Mouse (Mus musculus) liver, adult 10 weeks (tissue): ENCODE measurements around the gene Gm8362. TPM values are rescaled to one million over a fixed set of nuclear protein-coding genes. Genes with fewer than 3 reads are reported as not detected.

Experiments
- polyA plus RNA-seq: library from polyadenylated mRNA; stranded (reverse); fragments of 350-450 nt; fragmentation: Illumina TruSeq; extraction: RNeasy Lipid Tissue Mini Kit (QIAGEN cat#74804); gene quantifications from one replicate; pipeline ENCODE4 v1.2.3, GENCODE M21; 2014; ENCODE audit warnings: low read depth, low replicate concordance

The Gm8362 gene
- polyA plus RNA-seq, result not detected

DNA sequence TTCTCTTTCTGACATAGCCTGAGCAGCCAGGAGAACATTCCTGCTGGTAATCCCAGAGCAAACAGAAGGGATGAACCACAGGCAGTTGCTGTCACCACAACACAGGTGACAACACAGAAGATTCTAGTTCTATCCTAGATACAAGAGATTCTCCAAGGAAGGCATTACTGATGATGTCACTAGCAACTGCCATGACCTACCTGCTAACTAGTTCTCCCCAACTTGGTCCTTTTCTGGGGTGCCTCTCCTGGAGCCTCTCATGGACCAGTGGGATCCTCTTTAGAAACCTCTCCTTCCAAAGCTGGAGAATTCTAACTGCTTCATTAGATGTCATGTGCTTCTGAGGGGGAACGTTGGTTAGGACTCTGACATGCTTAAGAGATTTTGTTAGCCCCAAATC lies at the start of gene Gm8362:
Gm8362 (minus strand) TSS at position 101 of the 400 bp plus-strand sequence.

GRCm38 (mm10) chr14:6742232-6742631 lies 32.0 kb downstream of the Gm8362 start, which contains the start of gene Gm3636:
Gm3636 (minus strand) TSS chr14:6742332.

GRCm38 (mm10) chr14:6720151-6720550 lies 54.1 kb downstream of the Gm8362 start, which contains the start of gene Gm8050:
Gm8050 (minus strand) TSS chr14:6720251.

Other genes starting within 250 kb of the Gm8362 start
- not detected for gene Gm8356, start 237.1 kb downstream of the Gm8362 start, polyA plus RNA-seq
- gene Gm3629, start 183.8 kb downstream of the Gm8362 start, polyA plus RNA-seq, result not detected
- gene Gm3460, start 152.0 kb downstream of the Gm8362 start, polyA plus RNA-seq, result not detected
- gene Gm10251, start 90.2 kb downstream of the Gm8362 start, polyA plus RNA-seq, result not detected
- gene Gm8050, start 54.2 kb downstream of the Gm8362 start, polyA plus RNA-seq, result not detected
- gene Gm3636, start 32.1 kb downstream of the Gm8362 start, polyA plus RNA-seq, result not detected
- gene Gm3642, start 65.9 kb upstream of the Gm8362 start, polyA plus RNA-seq, result not detected
- gene Gm3667, start 115.6 kb upstream of the Gm8362 start, polyA plus RNA-seq, result not detected
- gene Gm6356, start 199.4 kb upstream of the Gm8362 start, polyA plus RNA-seq, result not detected